Mouse (Mus musculus) CH12.LX (cell line): ENCODE measurements around the gene Rph3al.

Experiments
- BHLHE40 ChIP-seq: IDR thresholded peaks from 2 replicates; pipeline ENCODE4 v1.6.1; 2011; ENCODE audit warnings: mild to moderate bottlenecking, low read depth, low read length, improper control_type of control experiment
- CHD1 ChIP-seq: IDR thresholded peaks from 2 replicates; pipeline ENCODE4 v1.6.1; 2012; ENCODE audit warnings: low read depth, low read length, improper control_type of control experiment, inconsistent platforms
- CTCF ChIP-seq, 2 experiments: IDR thresholded peaks in 1 of 2; conservative IDR thresholded peaks in 1 of 2; 2 replicates each; pipeline ENCODE4 v1.5.1; 2011 to 2012; ENCODE audit warnings: low read depth in 2 of 2, low read length in 2 of 2, improper control_type of control experiment in 1 of 2, inconsistent platforms in 1 of 2, mild to moderate bottlenecking in 1 of 2, moderate library complexity in 1 of 2
- ZNF384 ChIP-seq: IDR thresholded peaks from 2 replicates; pipeline ENCODE4 v1.6.1; 2012; ENCODE audit warnings: low read depth, low read length, improper control_type of control experiment, inconsistent platforms

DNA sequence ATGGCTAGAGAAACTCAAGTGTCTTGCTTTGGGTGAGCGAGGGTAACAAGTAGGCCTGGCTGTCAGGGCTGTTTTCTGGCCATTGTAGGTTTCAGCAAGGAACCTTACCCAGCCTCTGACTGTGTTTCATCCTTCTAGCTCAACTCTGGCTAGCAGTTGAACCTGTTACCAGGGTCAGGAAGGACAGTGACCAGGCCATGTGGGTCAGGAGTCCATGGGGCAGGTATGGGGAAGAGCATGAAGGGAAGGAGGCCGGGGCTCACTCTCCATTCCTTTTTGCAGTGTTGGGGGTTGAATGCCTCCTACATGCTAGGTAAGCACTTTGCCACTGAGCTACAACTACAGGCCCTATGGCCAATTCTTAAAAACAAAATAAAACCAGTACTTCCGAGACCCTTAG, 107.8 kb downstream of the Rph3al start:
- TF ChIP-seq CHD1 (no peak), BHLHE40 (no peak), CTCF (conservative IDR thresholded peaks at IDR 0.05 in 1 of 2, IDR thresholded peaks at IDR 0.05 in 1 of 2; ENCODE audit: low read depth in 2 of 2, low read length in 2 of 2) (no peak), ZNF384 (no peak)
